Mouse (Mus musculus) liver, postnatal 0 days (tissue): ENCODE data around the gene Xaf1.

Source experiments
- CTCF ChIP-seq: sonication (generic); IDR thresholded peaks from 2 replicates; pipeline ENCODE4 v1.5.1; 2016; ENCODE audit warnings: antibody characterized with exemption, low read depth
- EP300 ChIP-seq: IDR thresholded peaks from 2 replicates; pipeline ENCODE4 v1.6.1; 2016; ENCODE audit warnings: antibody characterized with exemption, low read depth, mild to moderate bottlenecking

GRCm38 (mm10) chr11:72281143-72281851 lies 20.1 kb upstream of the Xaf1 start:
- TF ChIP-seq EP300 (no peak), CTCF (no peak)
